Mouse (Mus musculus): ENCODE measurements around the gene Acoxl. TPM values are rescaled to one million over a fixed set of nuclear protein-coding genes. Genes with fewer than 3 reads are reported as not detected.
A peak's percentile ranks its signal among the peaks of the same experiment; 100 is the strongest.

Acoxl gene
- polyA plus RNA-seq, 1 experiment from 2014 or later = 0.39 TPM

- no peaks in the 10 kb centered on the region for H3K4me1 ChIP-seq (ENCODE audit: control insufficient read depth, insufficient read depth, low read length)
- ATAC-seq (replicated peaks; ENCODE audit: insufficient number of reproducible peaks, low FRiP score, low TSS enrichment, low read depth) (no peak), DNase-seq (ENCODE audit: low spot score) (no peak)
- H3K27me3 ChIP-seq (ENCODE audit: control insufficient read depth, insufficient read depth, low read length) = no peaks in the 10 kb centered on the region
- H3K9ac ChIP-seq (replicated peaks; ENCODE audit: low read length) = no peak overlapping the region
- H3K4me2 ChIP-seq (ENCODE audit: low read depth, low read length) = no peak overlapping the region
- no peak overlapping the region for H3K4me3 ChIP-seq (ENCODE audit: low read depth, low read length)
- H3K36me3 ChIP-seq (replicated peaks; ENCODE audit: control insufficient read depth, insufficient read depth, low read depth, low read length) = no peaks in the 10 kb centered on the region
- no peaks in the 10 kb centered on the region for H3K9me3 ChIP-seq (replicated peaks; ENCODE audit: control insufficient read depth, low read length)
- 94% methylated on average over 2 of the region's 2 CpGs for WGBS
- H3K27ac ChIP-seq (replicated peaks; ENCODE audit: low read depth, low read length) = no peak overlapping the region
These were observed 130.3 kb downstream of the Acoxl start for GRCm38 (mm10) chr2:127968944-127969343.

- Histone ChIP-seq H3K4me2 (ENCODE audit: low read depth, low read length) (no peak overlapping the region), H3K36me3 (replicated peaks; ENCODE audit: control insufficient read depth, insufficient read depth, low read depth, low read length) (no peaks in the 10 kb centered on the region), H3K9ac (replicated peaks; ENCODE audit: low read length) (no peak overlapping the region)
These were observed 137.6 kb downstream of the Acoxl start for GRCm38 (mm10) chr2:127976276-127976675.

GRCm38 (mm10) chr2:127978601-127979230 lies 140.0 kb downstream of the Acoxl start:
- WGBS = 91% methylated on average over 7 of the region's 7 CpGs
- no peaks in the 10 kb centered on the region for H3K27me3 ChIP-seq (ENCODE audit: control insufficient read depth, insufficient read depth, low read length)

More at GRCm38 (mm10) chr2:127976276-127976675, 137.6 kb downstream of the Acoxl start:
- H3K4me1 ChIP-seq (ENCODE audit: control insufficient read depth, insufficient read depth, low read length) = no peaks in the 10 kb centered on the region
- H3K27me3 ChIP-seq (ENCODE audit: control insufficient read depth, insufficient read depth, low read length) = no peaks in the 10 kb centered on the region
- H3K9me3 ChIP-seq (replicated peaks; ENCODE audit: control insufficient read depth, low read length) = no peaks in the 10 kb centered on the region
- H3K4me3 ChIP-seq (ENCODE audit: low read depth, low read length) = no peak overlapping the region
- DNase-seq (ENCODE audit: low spot score) (no peak), ATAC-seq (replicated peaks; ENCODE audit: insufficient number of reproducible peaks, low FRiP score, low TSS enrichment, low read depth) (no peak)
- WGBS = 90% methylated on average over 1 of the region's 1 CpGs
- H3K27ac ChIP-seq (replicated peaks; ENCODE audit: low read depth, low read length) = no peak overlapping the region

GRCm38 (mm10) chr2:127982610-127983009 lies 143.9 kb downstream of the Acoxl start:
- Histone ChIP-seq H3K4me1 (ENCODE audit: control insufficient read depth, insufficient read depth, low read length) (no peaks in the 10 kb centered on the region), H3K4me3 (ENCODE audit: low read depth, low read length) (no peak overlapping the region), H3K36me3 (replicated peaks; ENCODE audit: control insufficient read depth, insufficient read depth, low read depth, low read length) (no peaks in the 10 kb centered on the region), H3K4me2 (ENCODE audit: low read depth, low read length) (no peak overlapping the region), H3K9me3 (replicated peaks; ENCODE audit: control insufficient read depth, low read length) (no peaks in the 10 kb centered on the region), H3K27ac (replicated peaks; ENCODE audit: low read depth, low read length) (no peak overlapping the region), H3K9ac (replicated peaks; ENCODE audit: low read length) (no peak overlapping the region), H3K27me3 (ENCODE audit: control insufficient read depth, insufficient read depth, low read length) (no peaks in the 10 kb centered on the region)
- WGBS = 86% methylated on average over 3 of the region's 3 CpGs
- ATAC-seq (replicated peaks; ENCODE audit: insufficient number of reproducible peaks, low FRiP score, low TSS enrichment, low read depth) (no peak), DNase-seq (ENCODE audit: low spot score) (no peak)

More at GRCm38 (mm10) chr2:127978601-127979230, 140.0 kb downstream of the Acoxl start:
- no peaks in the 10 kb centered on the region for H3K4me1 ChIP-seq (ENCODE audit: control insufficient read depth, insufficient read depth, low read length)
- H3K36me3 ChIP-seq (replicated peaks; ENCODE audit: control insufficient read depth, insufficient read depth, low read depth, low read length) = no peaks in the 10 kb centered on the region
- ATAC-seq (replicated peaks; ENCODE audit: insufficient number of reproducible peaks, low FRiP score, low TSS enrichment, low read depth) (no peak), DNase-seq (ENCODE audit: low spot score) (no peak)
- H3K4me3 ChIP-seq (ENCODE audit: low read depth, low read length) = no peak overlapping the region
- no peak overlapping the region for H3K4me2 ChIP-seq (ENCODE audit: low read depth, low read length)
- H3K9ac ChIP-seq (replicated peaks; ENCODE audit: low read length) = no peak overlapping the region
- no peaks in the 10 kb centered on the region for H3K9me3 ChIP-seq (replicated peaks; ENCODE audit: control insufficient read depth, low read length)
- no peak overlapping the region for H3K27ac ChIP-seq (replicated peaks; ENCODE audit: low read depth, low read length)

GRCm38 (mm10) chr2:127983301-127983700 lies 144.6 kb downstream of the Acoxl start:
- Histone ChIP-seq H3K4me3 (ENCODE audit: low read depth, low read length) (no peak overlapping the region), H3K4me1 (ENCODE audit: control insufficient read depth, insufficient read depth, low read length) (no peaks in the 10 kb centered on the region), H3K27me3 (ENCODE audit: control insufficient read depth, insufficient read depth, low read length) (no peaks in the 10 kb centered on the region), H3K9me3 (replicated peaks; ENCODE audit: control insufficient read depth, low read length) (no peaks in the 10 kb centered on the region), H3K4me2 (ENCODE audit: low read depth, low read length) (no peak overlapping the region), H3K9ac (replicated peaks; ENCODE audit: low read length) (no peak overlapping the region), H3K27ac (replicated peaks; ENCODE audit: low read depth, low read length) (no peak overlapping the region), H3K36me3 (replicated peaks; ENCODE audit: control insufficient read depth, insufficient read depth, low read depth, low read length) (no peaks in the 10 kb centered on the region)
- no peak for ATAC-seq (replicated peaks; ENCODE audit: insufficient number of reproducible peaks, low FRiP score, low TSS enrichment, low read depth)
- WGBS = 85% methylated on average over 4 of the region's 4 CpGs
- no peak for DNase-seq (ENCODE audit: low spot score)

- no peaks in the 10 kb centered on the region for H3K36me3 ChIP-seq (replicated peaks; ENCODE audit: control insufficient read depth, insufficient read depth, low read depth, low read length)
- ATAC-seq (replicated peaks; ENCODE audit: insufficient number of reproducible peaks, low FRiP score, low TSS enrichment, low read depth) = no peak
- no peak for DNase-seq (ENCODE audit: low spot score)
These were observed 145.3 kb downstream of the Acoxl start for GRCm38 (mm10) chr2:127983981-127984380.

GRCm38 (mm10) chr2:127987706-127988105 lies 149.0 kb downstream of the Acoxl start:
- no peaks in the 10 kb centered on the region for H3K36me3 ChIP-seq (replicated peaks; ENCODE audit: control insufficient read depth, insufficient read depth, low read depth, low read length)
- no peak overlapping the region for H3K4me2 ChIP-seq (ENCODE audit: low read depth, low read length)
- no peaks in the 10 kb centered on the region for H3K9me3 ChIP-seq (replicated peaks; ENCODE audit: control insufficient read depth, low read length)
- no peaks in the 10 kb centered on the region for H3K27me3 ChIP-seq (ENCODE audit: control insufficient read depth, insufficient read depth, low read length)
- no peak overlapping the region for H3K9ac ChIP-seq (replicated peaks; ENCODE audit: low read length)
- 43% methylated on average over 4 of the region's 4 CpGs for WGBS
- ATAC-seq (replicated peaks; ENCODE audit: insufficient number of reproducible peaks, low FRiP score, low TSS enrichment, low read depth) (no peak), DNase-seq (ENCODE audit: low spot score) (no peak)
- H3K4me3 ChIP-seq (ENCODE audit: low read depth, low read length) = no peak overlapping the region
- no peaks in the 10 kb centered on the region for H3K4me1 ChIP-seq (ENCODE audit: control insufficient read depth, insufficient read depth, low read length)
- no peak overlapping the region for H3K27ac ChIP-seq (replicated peaks; ENCODE audit: low read depth, low read length)

More at GRCm38 (mm10) chr2:127983981-127984380, 145.3 kb downstream of the Acoxl start:
- 94% methylated on average over 1 of the region's 1 CpGs for WGBS
- no peaks in the 10 kb centered on the region for H3K4me1 ChIP-seq (ENCODE audit: control insufficient read depth, insufficient read depth, low read length)
- no peak overlapping the region for H3K9ac ChIP-seq (replicated peaks; ENCODE audit: low read length)
- no peaks in the 10 kb centered on the region for H3K27me3 ChIP-seq (ENCODE audit: control insufficient read depth, insufficient read depth, low read length)
- no peak overlapping the region for H3K4me2 ChIP-seq (ENCODE audit: low read depth, low read length)
- no peak overlapping the region for H3K27ac ChIP-seq (replicated peaks; ENCODE audit: low read depth, low read length)
- H3K4me3 ChIP-seq (ENCODE audit: low read depth, low read length) = no peak overlapping the region
- no peaks in the 10 kb centered on the region for H3K9me3 ChIP-seq (replicated peaks; ENCODE audit: control insufficient read depth, low read length)

GRCm38 (mm10) chr2:127990856-127991479 lies 152.3 kb downstream of the Acoxl start:
- no peak overlapping the region for H3K4me3 ChIP-seq (ENCODE audit: low read depth, low read length)
- DNase-seq (ENCODE audit: low spot score) (peak; percentile 3), ATAC-seq (replicated peaks; ENCODE audit: insufficient number of reproducible peaks, low FRiP score, low TSS enrichment, low read depth) (no peak)
- H3K27me3 ChIP-seq (ENCODE audit: control insufficient read depth, insufficient read depth, low read length) = no peaks in the 10 kb centered on the region
- H3K9ac ChIP-seq (replicated peaks; ENCODE audit: low read length) = no peak overlapping the region
- H3K9me3 ChIP-seq (replicated peaks; ENCODE audit: control insufficient read depth, low read length) = no peaks in the 10 kb centered on the region
- no peak overlapping the region for H3K27ac ChIP-seq (replicated peaks; ENCODE audit: low read depth, low read length)
- H3K4me2 ChIP-seq (ENCODE audit: low read depth, low read length) = no peak overlapping the region
- 57% methylated on average over 6 of the region's 6 CpGs for WGBS
- H3K4me1 ChIP-seq (ENCODE audit: control insufficient read depth, insufficient read depth, low read length) = no peaks in the 10 kb centered on the region
- no peaks in the 10 kb centered on the region for H3K36me3 ChIP-seq (replicated peaks; ENCODE audit: control insufficient read depth, insufficient read depth, low read depth, low read length)
